Mouse (Mus musculus) liver, adult 2 months (tissue): ENCODE measurements around the gene Bag3. TPM values are rescaled to one million over a fixed set of nuclear protein-coding genes. Genes with fewer than 3 reads are reported as not detected.
"Not testable (repeated sequence)": the region's sequence is repeated elsewhere in the genome, so short reads cannot be mapped to it uniquely, and the experiment has no call there.

Experiments used
- DNase-seq: peaks from one replicate; pipeline ENCODE4 v3.0.0-alpha.2; 2011; ENCODE audit warnings: low read depth, low spot score; ENCODE audit errors: extremely low read depth
- H3K27ac ChIP-seq: fragments of 200-500 bp; replicated peaks from 2 replicates; pipeline ENCODE4 v1.5.1; 2012; ENCODE audit warnings: low read depth, mild to moderate bottlenecking, control low read depth, inconsistent platforms, low read length; ENCODE audit not compliant: insufficient read depth
- H3K27me3 ChIP-seq: fragments of 200-500 bp; 2 replicates; pipeline ENCODE4 v1.6.1; 2012; ENCODE audit warnings: mild to moderate bottlenecking, moderate library complexity, low read length, inconsistent platforms; ENCODE audit not compliant: control insufficient read depth, insufficient read depth
- H3K36me3 ChIP-seq: fragments of 200-500 bp; 2 replicates; pipeline ENCODE4 v1.6.1; 2012; ENCODE audit warnings: low read length, inconsistent platforms; ENCODE audit not compliant: control insufficient read depth, insufficient read depth
- H3K4me1 ChIP-seq: fragments of 200-500 bp; 2 replicates; pipeline ENCODE4 v1.6.1; 2011; ENCODE audit warnings: low read length; ENCODE audit not compliant: control insufficient read depth, insufficient read depth
- H3K4me3 ChIP-seq: fragments of 200-500 bp; 2 replicates; pipeline ENCODE4 v1.5.1; 2011; ENCODE audit warnings: low read depth, mild to moderate bottlenecking, control low read depth, low read length, moderate library complexity; ENCODE audit not compliant: insufficient read depth
- H3K79me2 ChIP-seq: fragments of 200-500 bp; 2 replicates; pipeline ENCODE4 v1.6.1; 2012; ENCODE audit warnings: inconsistent platforms, mild to moderate bottlenecking, low read length, moderate library complexity; ENCODE audit not compliant: control insufficient read depth, insufficient read depth
- H3K9ac ChIP-seq: fragments of 200-500 bp; 2 replicates; pipeline ENCODE4 v1.6.1; 2012; ENCODE audit warnings: low read depth, mild to moderate bottlenecking, control low read depth, inconsistent platforms, low read length
- CTCF ChIP-seq: fragments of 200-500 bp; IDR thresholded peaks from 2 replicates; pipeline ENCODE4 v1.5.1; 2011; ENCODE audit warnings: low read depth, low read length, control low read depth
- POLR2A ChIP-seq: fragments of 200-500 bp; IDR thresholded peaks from 2 replicates; pipeline ENCODE4 v1.6.1; 2011; ENCODE audit warnings: low read length, control low read depth; ENCODE audit not compliant: insufficient read depth; ENCODE audit errors: extremely low read depth
- WGBS: fragments of 180-500 bp; shearing (Covaris S2); methylation state at CpG from one replicate; pipeline ENCODE4 v1.1.7; 2018; 5-methylcytosine and 5-hydroxymethylcytosine counted together
- polyA plus RNA-seq: library from polyadenylated mRNA; depleted of rRNA; stranded (reverse); fragments of >200 nt; gene quantifications from 2 replicates; pipeline ENCODE4 v1.2.3, GENCODE M21; 2012
- total RNA-seq: library from RNA; depleted of rRNA; stranded (reverse); fragments of >200 nt; gene quantifications from 2 replicates; pipeline ENCODE4 v1.2.3, GENCODE M21; 2014

The Bag3 gene
- total and polyA plus RNA-seq, 2 experiments, result 3.4 to 30.3 TPM

DNA sequence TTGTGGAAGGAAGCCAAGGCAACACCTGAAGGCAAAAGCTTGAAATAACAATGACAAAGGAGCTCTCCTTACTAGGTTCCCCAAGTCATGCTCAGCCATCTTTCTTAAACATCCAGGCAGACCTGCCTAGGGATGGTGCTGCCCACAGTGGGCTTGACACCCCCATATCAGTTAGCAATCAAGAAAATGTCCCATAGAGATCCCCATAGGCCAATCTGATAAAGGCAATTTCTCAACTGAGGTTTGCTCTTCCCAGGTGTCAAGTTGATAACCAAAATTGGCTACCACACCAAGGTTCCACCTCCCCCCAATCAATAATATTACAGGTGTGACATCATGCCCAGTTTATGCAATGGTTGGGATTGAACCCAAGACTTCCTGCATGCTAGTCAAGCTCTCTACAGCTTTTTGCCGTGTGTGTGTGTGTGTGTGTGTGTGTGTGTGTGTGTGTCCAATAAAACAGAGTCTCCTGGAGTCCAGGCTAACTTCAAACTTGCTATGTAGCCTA lies 33.6 kb downstream of the Bag3 start:
- Histone ChIP-seq H3K36me3 (no peaks in the 10 kb centered on the region), H3K79me2 (no peaks in the 10 kb centered on the region), H3K4me1 (peaks cover 13% of the 10 kb centered on the region), H3K9ac (no peak overlapping the region), H3K4me3 (no peak overlapping the region), H3K27ac (0 out of 2 replicates have a peak overlapping the region, but pooled peaks have one; percentile 37), H3K27me3 (no peaks in the 10 kb centered on the region)
- TF ChIP-seq POLR2A, result no peak
- TF ChIP-seq CTCF, result no peak
- peak; percentile 97 for DNase-seq
- 23% methylated on average over 1 of the region's 1 CpGs for WGBS

DNA sequence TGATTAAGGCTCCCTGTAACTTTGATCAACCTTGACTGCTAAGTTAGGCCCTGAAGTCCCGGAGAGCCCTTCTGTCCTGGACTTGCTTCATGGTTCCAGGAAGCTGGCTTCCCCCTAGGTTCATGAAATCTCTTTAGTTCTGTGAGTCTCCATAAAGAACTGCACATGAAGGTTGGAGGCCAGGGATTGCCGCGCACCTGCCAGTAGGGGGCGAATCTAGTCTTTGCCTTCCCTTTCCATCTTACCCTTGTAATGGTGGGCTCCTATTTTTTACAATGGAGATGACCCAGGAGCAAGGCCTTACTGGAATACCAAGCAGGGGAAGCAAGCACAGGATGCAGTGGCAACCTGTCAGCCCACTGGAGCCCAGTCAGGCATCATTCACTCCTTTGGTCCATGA lies 40.0 kb downstream of the Bag3 start:
- no peaks in the 10 kb centered on the region for H3K36me3 ChIP-seq
- 51% methylated on average over 4 of the region's 4 CpGs for WGBS
- no peak overlapping the region for H3K27ac ChIP-seq
- DNase-seq, result no peak
- no peak overlapping the region for H3K4me3 ChIP-seq
- H3K4me1 ChIP-seq, result no peaks in the 10 kb centered on the region
- H3K79me2 ChIP-seq, result no peaks in the 10 kb centered on the region
- no peaks in the 10 kb centered on the region for H3K27me3 ChIP-seq
- TF ChIP-seq POLR2A, result no peak
- peak; percentile 79 for TF ChIP-seq CTCF
- no peak overlapping the region for H3K9ac ChIP-seq

GRCm38 (mm10) chr7:128566311-128566710 lies 42.9 kb downstream of the Bag3 start:
- no peak for DNase-seq
- H3K36me3 ChIP-seq, result no peaks in the 10 kb centered on the region
- H3K4me1 ChIP-seq, result no peaks in the 10 kb centered on the region
- H3K27me3 ChIP-seq, result no peaks in the 10 kb centered on the region
- no peak overlapping the region for H3K27ac ChIP-seq
- no peaks in the 10 kb centered on the region for H3K79me2 ChIP-seq
- H3K9ac ChIP-seq, result no peak overlapping the region
- no peak overlapping the region for H3K4me3 ChIP-seq
- 86% methylated on average over 7 of the region's 7 CpGs for WGBS
- TF ChIP-seq POLR2A (no peak), CTCF (no peak)

DNA sequence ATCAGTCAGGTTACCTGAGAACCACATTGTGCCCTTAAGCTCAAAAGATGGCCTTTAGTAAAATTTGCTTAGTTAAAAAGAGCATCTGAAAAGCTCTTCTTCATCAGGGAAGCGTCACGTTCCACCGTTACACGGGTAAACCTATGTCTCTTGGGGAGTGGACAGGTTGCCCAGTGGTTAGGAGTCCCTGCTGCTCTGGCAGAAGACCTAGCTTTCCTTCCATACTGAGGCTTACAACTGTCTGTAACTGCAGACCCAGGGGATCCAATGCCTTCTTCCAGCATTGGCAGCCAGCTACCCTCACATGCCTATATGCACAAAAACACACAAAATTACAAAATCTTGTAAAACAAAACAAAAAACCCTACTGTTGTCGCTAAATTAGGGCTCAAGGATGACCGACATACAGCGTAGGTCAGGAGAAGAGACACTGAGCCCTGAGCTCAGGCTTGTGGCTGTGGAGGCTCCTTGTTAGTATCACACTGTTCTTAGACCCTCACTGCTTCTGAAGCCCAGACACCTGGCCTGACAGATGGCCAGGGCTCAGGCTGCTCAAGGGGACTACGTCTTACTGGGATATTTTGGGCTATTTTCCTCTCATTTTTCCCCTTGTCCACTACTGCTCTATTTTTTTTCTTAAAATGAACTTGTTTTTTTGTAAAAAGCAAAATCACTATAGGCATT lies 44.3 kb downstream of the Bag3 start:
- Histone ChIP-seq H3K36me3 (no peaks in the 10 kb centered on the region), H3K79me2 (no peaks in the 10 kb centered on the region), H3K4me1 (no peaks in the 10 kb centered on the region), H3K27me3 (no peaks in the 10 kb centered on the region), H3K27ac (no peak overlapping the region), H3K9ac (no peak overlapping the region), H3K4me3 (no peak overlapping the region)
- WGBS, result 91% methylated on average over 8 of the region's 8 CpGs
- no peak for TF ChIP-seq CTCF
- DNase-seq, result no peak

- not testable (repeated sequence) for H3K79me2 ChIP-seq, H3K27ac ChIP-seq, H3K9ac ChIP-seq, H3K4me1 ChIP-seq, DNase-seq, H3K4me3 ChIP-seq, H3K27me3 ChIP-seq, H3K36me3 ChIP-seq
- 88% methylated on average over 2 of the region's 2 CpGs for WGBS
These were observed 46.0 kb downstream of the Bag3 start for GRCm38 (mm10) chr7:128569429-128569828.

DNA sequence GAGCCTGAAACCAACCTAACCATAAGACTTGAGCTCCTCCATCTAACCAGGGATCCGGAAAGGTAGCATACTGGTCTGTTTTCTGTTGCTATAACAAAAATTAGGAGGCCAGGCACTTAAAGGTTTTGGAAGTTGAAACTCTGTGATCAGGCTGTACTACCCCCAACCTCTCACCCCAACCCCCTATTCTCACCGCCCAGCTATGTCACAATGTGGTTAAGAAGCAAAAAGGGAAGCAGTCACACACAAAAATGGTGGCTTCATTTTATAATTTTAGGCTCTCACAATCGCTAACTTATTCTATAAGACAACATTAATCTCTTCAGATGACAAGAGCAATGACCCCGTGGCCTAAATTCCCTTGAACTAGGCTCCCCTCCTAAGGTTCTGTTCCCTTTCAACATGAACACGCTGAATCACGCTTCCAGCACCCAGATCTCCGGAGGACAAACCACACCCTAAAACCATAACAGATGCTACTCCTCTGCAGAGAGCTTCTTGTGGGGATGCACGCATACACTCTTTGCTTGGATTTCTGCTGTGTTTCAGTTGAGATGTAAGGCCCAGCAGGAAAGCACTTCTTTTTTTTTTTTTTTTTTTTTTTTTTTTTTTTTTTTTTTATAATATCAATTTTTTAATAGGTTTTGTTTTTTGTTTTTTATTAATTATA lies 46.7 kb downstream of the Bag3 start:
- 90% methylated on average over 8 of the region's 8 CpGs for WGBS
- Histone ChIP-seq H3K27ac (no peak overlapping the region), H3K79me2 (no peaks in the 10 kb centered on the region), H3K4me1 (no peaks in the 10 kb centered on the region), H3K4me3 (no peak overlapping the region), H3K9ac (no peak overlapping the region), H3K36me3 (no peaks in the 10 kb centered on the region), H3K27me3 (no peaks in the 10 kb centered on the region)
- TF ChIP-seq POLR2A, result no peak
- TF ChIP-seq CTCF, result no peak
- DNase-seq, result no peak

DNA sequence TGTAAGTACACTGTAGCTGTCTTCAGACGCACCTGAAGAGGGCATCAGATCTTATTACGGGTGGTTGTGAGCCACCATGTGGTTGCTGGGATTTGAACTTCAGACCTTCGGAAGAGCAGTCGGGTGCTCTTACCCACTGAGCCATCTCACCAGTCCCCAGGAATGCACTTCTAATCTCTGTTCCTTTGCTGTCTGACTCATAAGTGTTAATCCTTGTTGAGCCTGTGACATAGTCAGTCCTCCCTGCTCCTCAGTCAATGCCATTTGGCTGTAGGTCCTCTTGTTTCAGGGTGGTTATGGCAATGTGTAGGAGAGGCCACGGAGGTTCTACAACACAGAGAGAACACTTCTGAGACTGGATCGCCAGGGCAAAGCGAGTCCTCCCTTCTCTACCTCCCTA lies 47.2 kb downstream of the Bag3 start:
- not testable (repeated sequence) for H3K27ac ChIP-seq, H3K79me2 ChIP-seq, H3K4me3 ChIP-seq, H3K27me3 ChIP-seq, H3K4me1 ChIP-seq, H3K36me3 ChIP-seq, H3K9ac ChIP-seq, DNase-seq
- WGBS, result 96% methylated on average over 7 of the region's 7 CpGs
